Mouse (Mus musculus) liver, adult 2 months (tissue): ENCODE data around the gene Rhoh. TPM values are rescaled to one million over a fixed set of nuclear protein-coding genes. Genes with fewer than 3 reads are reported as not detected.
A peak's percentile ranks its signal among the peaks of the same experiment; 100 is the strongest.

Experiments used
- DNase-seq: peaks from one replicate; pipeline ENCODE4 v3.0.0-alpha.2; 2011; ENCODE audit warnings: low read depth, low spot score; ENCODE audit errors: extremely low read depth
- H3K27ac ChIP-seq: fragments of 200-500 bp; replicated peaks from 2 replicates; pipeline ENCODE4 v1.5.1; 2012; ENCODE audit warnings: low read depth, mild to moderate bottlenecking, control low read depth, inconsistent platforms, low read length; ENCODE audit not compliant: insufficient read depth
- H3K27me3 ChIP-seq: fragments of 200-500 bp; 2 replicates; pipeline ENCODE4 v1.6.1; 2012; ENCODE audit warnings: mild to moderate bottlenecking, moderate library complexity, low read length, inconsistent platforms; ENCODE audit not compliant: control insufficient read depth, insufficient read depth
- H3K36me3 ChIP-seq: fragments of 200-500 bp; 2 replicates; pipeline ENCODE4 v1.6.1; 2012; ENCODE audit warnings: low read length, inconsistent platforms; ENCODE audit not compliant: control insufficient read depth, insufficient read depth
- H3K4me1 ChIP-seq: fragments of 200-500 bp; 2 replicates; pipeline ENCODE4 v1.6.1; 2011; ENCODE audit warnings: low read length; ENCODE audit not compliant: control insufficient read depth, insufficient read depth
- H3K4me3 ChIP-seq: fragments of 200-500 bp; 2 replicates; pipeline ENCODE4 v1.5.1; 2011; ENCODE audit warnings: low read depth, mild to moderate bottlenecking, control low read depth, low read length, moderate library complexity; ENCODE audit not compliant: insufficient read depth
- H3K79me2 ChIP-seq: fragments of 200-500 bp; 2 replicates; pipeline ENCODE4 v1.6.1; 2012; ENCODE audit warnings: inconsistent platforms, mild to moderate bottlenecking, low read length, moderate library complexity; ENCODE audit not compliant: control insufficient read depth, insufficient read depth
- H3K9ac ChIP-seq: fragments of 200-500 bp; 2 replicates; pipeline ENCODE4 v1.6.1; 2012; ENCODE audit warnings: low read depth, mild to moderate bottlenecking, control low read depth, inconsistent platforms, low read length
- CTCF ChIP-seq: fragments of 200-500 bp; IDR thresholded peaks from 2 replicates; pipeline ENCODE4 v1.5.1; 2011; ENCODE audit warnings: low read depth, low read length, control low read depth
- POLR2A ChIP-seq: fragments of 200-500 bp; IDR thresholded peaks from 2 replicates; pipeline ENCODE4 v1.6.1; 2011; ENCODE audit warnings: low read length, control low read depth; ENCODE audit not compliant: insufficient read depth; ENCODE audit errors: extremely low read depth
- WGBS: fragments of 180-500 bp; shearing (Covaris S2); methylation state at CpG from one replicate; pipeline ENCODE4 v1.1.7; 2018; 5-methylcytosine and 5-hydroxymethylcytosine counted together
- polyA plus RNA-seq: library from polyadenylated mRNA; depleted of rRNA; stranded (reverse); fragments of >200 nt; gene quantifications from 2 replicates; pipeline ENCODE4 v1.2.3, GENCODE M21; 2012
- total RNA-seq: library from RNA; depleted of rRNA; stranded (reverse); fragments of >200 nt; gene quantifications from 2 replicates; pipeline ENCODE4 v1.2.3, GENCODE M21; 2014

Rhoh gene
- total and polyA plus RNA-seq, 2 experiments: 0.22 to 1.2 TPM

- Histone ChIP-seq H3K79me2 (no peaks in the 10 kb centered on the region), H3K4me3 (no peak overlapping the region), H3K27ac (no peak overlapping the region), H3K9ac (no peak overlapping the region), H3K27me3 (no peaks in the 10 kb centered on the region), H3K4me1 (no peaks in the 10 kb centered on the region), H3K36me3 (no peaks in the 10 kb centered on the region)
- TF ChIP-seq POLR2A: no peak
- no peak for TF ChIP-seq CTCF
- 36% methylated on average over 12 of the region's 12 CpGs for WGBS
- no peak for DNase-seq
Observed at GRCm38 (mm10) chr5:65857935-65858334, 3.1 kb upstream of the Rhoh start.

DNA sequence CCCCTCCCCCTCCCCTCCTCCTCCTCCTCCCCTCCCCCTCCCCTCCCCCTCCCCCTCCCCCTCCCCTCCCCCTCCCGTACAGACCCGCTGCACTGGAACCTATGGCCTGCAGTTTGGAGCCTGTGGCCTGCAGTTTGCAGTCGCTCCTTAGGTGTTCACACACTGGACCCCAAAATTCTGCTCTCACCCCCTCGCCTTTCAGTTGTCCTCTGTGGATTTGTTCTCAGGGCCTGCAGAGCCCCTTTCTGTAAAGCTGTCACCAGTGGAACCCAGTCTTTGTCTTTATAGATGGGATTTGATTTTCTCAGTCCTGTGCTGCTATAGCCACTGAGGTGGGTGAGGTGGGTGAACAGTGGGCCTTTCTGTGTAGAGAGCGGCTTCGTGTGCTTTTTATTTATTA lies 2.7 kb upstream of the Rhoh start:
- no peak for TF ChIP-seq POLR2A
- TF ChIP-seq CTCF: no peak
- Histone ChIP-seq H3K4me1 (no peaks in the 10 kb centered on the region), H3K36me3 (no peaks in the 10 kb centered on the region), H3K27me3 (no peaks in the 10 kb centered on the region), H3K27ac (no peak overlapping the region), H3K79me2 (no peaks in the 10 kb centered on the region), H3K9ac (no peak overlapping the region), H3K4me3 (no peak overlapping the region)
- DNase-seq: no peak
- WGBS: 87% methylated on average over 4 of the region's 6 CpGs

- no peaks in the 10 kb centered on the region for H3K27me3 ChIP-seq
- H3K4me1 ChIP-seq: no peaks in the 10 kb centered on the region
- H3K36me3 ChIP-seq: no peaks in the 10 kb centered on the region
- H3K9ac ChIP-seq: no peak overlapping the region
- no peak overlapping the region for H3K27ac ChIP-seq
- no peak overlapping the region for H3K4me3 ChIP-seq
- WGBS: 67% methylated on average over 12 of the region's 12 CpGs
- no peak for TF ChIP-seq POLR2A
- TF ChIP-seq CTCF: no peak
- DNase-seq: no peak
- no peaks in the 10 kb centered on the region for H3K79me2 ChIP-seq
Observed at GRCm38 (mm10) chr5:65858898-65859297, 2.1 kb upstream of the Rhoh start.

GRCm38 (mm10) chr5:65859396-65859795 lies 1.6 kb upstream of the Rhoh start:
- no peak overlapping the region for H3K9ac ChIP-seq

GRCm38 (mm10) chr5:65860281-65861000 lies 572 bp upstream of the Rhoh start:
- no peak overlapping the region for H3K27ac ChIP-seq
- H3K27me3 ChIP-seq: no peaks in the 10 kb centered on the region
- no peaks in the 10 kb centered on the region for H3K36me3 ChIP-seq
- no peaks in the 10 kb centered on the region for H3K4me1 ChIP-seq
- no peak overlapping the region for H3K4me3 ChIP-seq
- H3K79me2 ChIP-seq: no peaks in the 10 kb centered on the region
- WGBS: 83% methylated on average over 12 of the region's 12 CpGs
- H3K9ac ChIP-seq: no peak overlapping the region
- TF ChIP-seq CTCF: no peak
- TF ChIP-seq POLR2A: no peak
- DNase-seq: peak; percentile 22

More at GRCm38 (mm10) chr5:65859396-65859795, 1.6 kb upstream of the Rhoh start:
- no peak overlapping the region for H3K27ac ChIP-seq
- no peaks in the 10 kb centered on the region for H3K27me3 ChIP-seq
- TF ChIP-seq CTCF: no peak
- TF ChIP-seq POLR2A: no peak
- WGBS: 69% methylated on average over 6 of the region's 6 CpGs
- H3K4me1 ChIP-seq: no peaks in the 10 kb centered on the region
- no peak overlapping the region for H3K4me3 ChIP-seq
- no peaks in the 10 kb centered on the region for H3K36me3 ChIP-seq
- DNase-seq: no peak
- no peaks in the 10 kb centered on the region for H3K79me2 ChIP-seq

- H3K4me1 ChIP-seq: no peaks in the 10 kb centered on the region
- H3K36me3 ChIP-seq: no peaks in the 10 kb centered on the region
- H3K27ac ChIP-seq: no peak overlapping the region
- H3K9ac ChIP-seq: no peak overlapping the region
- WGBS: 91% methylated on average over 7 of the region's 7 CpGs
- no peak for DNase-seq
- H3K27me3 ChIP-seq: no peaks in the 10 kb centered on the region
- no peak overlapping the region for H3K4me3 ChIP-seq
- no peak for TF ChIP-seq CTCF
- no peak for TF ChIP-seq POLR2A
- H3K79me2 ChIP-seq: no peaks in the 10 kb centered on the region
Observed at GRCm38 (mm10) chr5:65862217-65862927, 1.4 kb downstream of the Rhoh start.
